Mouse (Mus musculus): Measurements from ENCODE around the gene Wars2. TPM values are rescaled to one million over a fixed set of nuclear protein-coding genes. Genes with fewer than 3 reads are reported as not detected.

Gene Wars2
- polyA plus RNA-seq, 1 experiment = 11.6 TPM

DNA sequence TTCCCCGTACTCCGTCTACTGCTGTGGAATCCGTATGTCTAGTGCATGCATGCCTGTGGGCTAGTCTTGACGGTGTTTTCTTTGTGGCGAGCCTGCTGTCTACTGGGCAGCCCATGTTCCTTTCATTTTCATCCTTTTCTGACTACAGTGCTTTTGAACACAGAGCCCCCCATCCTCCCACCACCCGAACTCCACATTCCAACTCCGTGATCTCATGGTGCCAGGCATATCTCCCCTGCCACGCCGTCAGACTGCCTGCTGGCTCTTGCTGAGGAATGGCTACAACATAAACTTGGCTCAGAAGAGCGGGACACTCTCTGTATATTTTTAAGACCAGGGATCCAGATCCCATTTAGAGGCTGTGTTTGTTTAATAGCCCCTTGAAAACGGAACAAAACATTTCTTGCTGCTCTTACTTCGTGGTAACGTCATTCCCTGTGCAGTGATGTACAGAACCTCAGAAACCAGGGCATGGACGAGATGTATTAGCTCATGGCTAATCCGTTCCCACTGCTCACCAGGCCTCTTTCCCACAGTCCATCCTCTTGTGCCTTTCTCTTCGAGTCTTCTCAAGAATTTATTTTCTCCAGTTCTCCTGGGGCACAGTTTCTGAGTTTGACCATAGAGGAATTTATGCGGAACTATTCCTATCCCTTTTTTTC is 42.6 kb downstream of the Wars2 start:
- H3K4me1 ChIP-seq (ENCODE audit: control insufficient read depth, insufficient read depth, low read length) = peaks cover 9% of the 10 kb centered on the region
- no peak overlapping the region for H3K4me3 ChIP-seq (ENCODE audit: insufficient read depth, low read length)
- peak overlapping the region; percentile 86 for H3K27ac ChIP-seq (ENCODE audit: insufficient read depth, low read length)
- no peak for TF ChIP-seq CTCF (IDR thresholded peaks at IDR 0.05; ENCODE audit: borderline replicate concordance, insufficient read depth, low read length)
- no peak for TF ChIP-seq POLR2A (IDR thresholded peaks at IDR 0.05; ENCODE audit: low read depth, low read length)

DNA sequence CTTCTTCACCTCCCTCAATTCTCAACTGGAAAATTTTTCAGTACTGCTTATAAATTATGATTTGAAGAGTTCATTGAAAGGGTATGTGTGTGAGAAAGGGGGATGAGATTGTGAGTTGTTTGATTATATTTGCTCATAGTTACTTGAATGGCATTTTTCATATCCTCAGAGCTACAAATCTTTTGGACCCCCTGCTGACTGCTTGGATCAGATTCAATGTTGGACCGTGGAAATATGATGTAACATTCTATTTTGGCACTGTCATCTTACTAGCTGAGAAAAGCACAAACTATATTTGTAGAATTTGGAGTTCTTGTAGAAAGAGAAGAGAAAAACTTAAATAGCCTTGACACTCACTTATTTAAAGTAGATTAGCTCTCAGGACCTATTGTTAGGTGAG is 43.5 kb downstream of the Wars2 start:
- peaks cover 9% of the 10 kb centered on the region for H3K4me1 ChIP-seq (ENCODE audit: control insufficient read depth, insufficient read depth, low read length)
- TF ChIP-seq CTCF (IDR thresholded peaks at IDR 0.05; ENCODE audit: borderline replicate concordance, insufficient read depth, low read length) (no peak), POLR2A (IDR thresholded peaks at IDR 0.05; ENCODE audit: low read depth, low read length) (no peak)
- 0 out of 2 replicates have a peak overlapping the region, but pooled peaks have one; percentile 86 for H3K27ac ChIP-seq (ENCODE audit: insufficient read depth, low read length)
- no peak overlapping the region for H3K4me3 ChIP-seq (ENCODE audit: insufficient read depth, low read length)

DNA sequence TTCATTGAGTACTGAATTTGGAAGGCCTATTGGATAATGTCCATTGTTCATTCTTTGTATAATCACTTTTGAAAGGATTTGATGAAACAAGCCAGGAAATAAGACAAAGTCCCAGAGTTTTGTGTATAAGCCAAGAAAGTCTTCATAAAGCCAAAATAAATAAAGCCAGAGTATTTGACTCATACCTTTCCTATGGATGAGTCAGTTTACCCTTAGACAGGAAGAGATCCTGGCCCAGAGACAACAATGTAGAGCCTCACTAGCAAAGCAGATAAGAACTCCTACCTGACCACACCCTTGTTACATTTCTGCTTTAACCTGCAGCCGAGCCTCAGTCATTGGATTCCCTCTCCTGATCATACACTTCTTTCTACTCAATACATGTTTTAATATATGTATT is 47.2 kb downstream of the Wars2 start:
- Histone ChIP-seq H3K27ac (ENCODE audit: insufficient read depth, low read length) (no peak overlapping the region; the same call in 1 of the 2 replicates), H3K4me1 (ENCODE audit: control insufficient read depth, insufficient read depth, low read length) (peaks cover 13% of the 10 kb centered on the region), H3K4me3 (ENCODE audit: insufficient read depth, low read length) (no peak overlapping the region)
- TF ChIP-seq POLR2A (IDR thresholded peaks at IDR 0.05; ENCODE audit: low read depth, low read length) (no peak), CTCF (IDR thresholded peaks at IDR 0.05; ENCODE audit: borderline replicate concordance, insufficient read depth, low read length) (no peak)

DNA sequence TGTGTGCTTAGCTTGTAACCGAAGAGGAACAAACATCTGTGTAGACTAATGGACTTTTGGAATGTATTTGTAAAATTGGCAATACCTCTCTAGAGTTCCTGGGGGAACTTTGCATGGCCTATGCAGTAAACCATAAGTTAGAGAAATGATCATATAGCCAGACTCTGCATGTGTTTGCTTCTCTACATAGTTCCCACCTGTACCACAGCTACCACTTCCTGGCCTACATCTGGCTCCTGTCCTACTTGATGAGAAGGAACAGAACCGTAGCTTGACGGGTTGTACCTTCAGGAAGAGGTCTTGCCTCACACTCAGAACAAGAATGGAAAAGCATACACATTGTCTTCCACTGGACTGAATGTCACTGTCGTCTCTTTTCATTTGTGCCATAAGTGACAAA is 52.7 kb downstream of the Wars2 start:
- H3K27ac ChIP-seq (ENCODE audit: insufficient read depth, low read length) = no peak overlapping the region

DNA sequence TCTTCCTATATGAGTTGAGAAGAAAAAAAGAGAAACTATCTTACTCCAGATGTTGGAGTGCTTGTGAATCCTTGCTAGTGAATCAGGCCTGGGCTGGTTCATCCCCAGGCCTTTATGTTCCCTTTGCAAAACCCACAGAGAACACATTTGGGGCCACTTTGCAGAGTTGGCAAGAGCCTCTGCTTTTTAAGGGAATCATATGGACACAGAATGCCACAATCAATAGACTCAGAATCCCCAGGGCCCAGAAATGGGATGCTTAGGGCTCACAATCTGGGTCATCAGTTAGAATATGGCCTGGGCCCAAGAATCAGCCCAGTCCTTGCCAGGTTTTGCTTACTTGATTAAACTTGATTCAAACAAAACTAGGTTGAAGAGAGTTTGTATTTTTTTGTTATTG is 62.5 kb downstream of the Wars2 start:
- H3K4me1 ChIP-seq (ENCODE audit: control insufficient read depth, insufficient read depth, low read length) = peaks cover 2% of the 10 kb centered on the region; the same call in 1 of the 2 replicates
- no peak overlapping the region for H3K4me3 ChIP-seq (ENCODE audit: insufficient read depth, low read length)
- no peak for TF ChIP-seq CTCF (IDR thresholded peaks at IDR 0.05; ENCODE audit: borderline replicate concordance, insufficient read depth, low read length)
- TF ChIP-seq POLR2A (IDR thresholded peaks at IDR 0.05; ENCODE audit: low read depth, low read length) = no peak
- H3K27ac ChIP-seq (ENCODE audit: insufficient read depth, low read length) = no peak overlapping the region

More for the DNA sequence above, 52.7 kb downstream of the Wars2 start:
- Histone ChIP-seq H3K4me3 (ENCODE audit: insufficient read depth, low read length) (no peak overlapping the region), H3K4me1 (ENCODE audit: control insufficient read depth, insufficient read depth, low read length) (peaks cover 3% of the 10 kb centered on the region; the same call in 1 of the 2 replicates)
- TF ChIP-seq POLR2A (IDR thresholded peaks at IDR 0.05; ENCODE audit: low read depth, low read length) (no peak), CTCF (IDR thresholded peaks at IDR 0.05; ENCODE audit: borderline replicate concordance, insufficient read depth, low read length) (no peak)

DNA sequence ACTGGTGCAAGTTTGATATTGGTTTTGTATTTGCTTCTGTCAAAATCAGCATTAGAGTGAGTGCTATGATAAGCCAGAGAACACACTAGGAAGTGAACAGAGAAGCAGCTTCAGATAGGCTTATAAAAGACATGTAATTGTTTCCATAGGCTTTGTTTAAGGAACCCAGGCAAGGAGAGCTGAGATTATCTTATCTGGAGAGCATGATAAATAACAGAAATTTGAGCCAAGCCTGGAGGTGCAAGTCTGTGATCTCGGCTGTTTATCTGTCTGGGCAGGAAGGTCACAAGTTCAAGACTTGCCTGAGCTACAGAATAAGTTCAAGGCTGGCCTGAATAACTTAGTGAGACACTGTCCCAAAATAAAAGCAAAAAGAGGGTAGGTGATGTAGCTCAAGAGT is 67.5 kb downstream of the Wars2 start:
- no peak for TF ChIP-seq POLR2A (IDR thresholded peaks at IDR 0.05; ENCODE audit: low read depth, low read length)
- Histone ChIP-seq H3K27ac (ENCODE audit: insufficient read depth, low read length) (no peak overlapping the region), H3K4me1 (ENCODE audit: control insufficient read depth, insufficient read depth, low read length) (peaks cover 4% of the 10 kb centered on the region; the same call in 1 of the 2 replicates), H3K4me3 (ENCODE audit: insufficient read depth, low read length) (no peak overlapping the region)

DNA sequence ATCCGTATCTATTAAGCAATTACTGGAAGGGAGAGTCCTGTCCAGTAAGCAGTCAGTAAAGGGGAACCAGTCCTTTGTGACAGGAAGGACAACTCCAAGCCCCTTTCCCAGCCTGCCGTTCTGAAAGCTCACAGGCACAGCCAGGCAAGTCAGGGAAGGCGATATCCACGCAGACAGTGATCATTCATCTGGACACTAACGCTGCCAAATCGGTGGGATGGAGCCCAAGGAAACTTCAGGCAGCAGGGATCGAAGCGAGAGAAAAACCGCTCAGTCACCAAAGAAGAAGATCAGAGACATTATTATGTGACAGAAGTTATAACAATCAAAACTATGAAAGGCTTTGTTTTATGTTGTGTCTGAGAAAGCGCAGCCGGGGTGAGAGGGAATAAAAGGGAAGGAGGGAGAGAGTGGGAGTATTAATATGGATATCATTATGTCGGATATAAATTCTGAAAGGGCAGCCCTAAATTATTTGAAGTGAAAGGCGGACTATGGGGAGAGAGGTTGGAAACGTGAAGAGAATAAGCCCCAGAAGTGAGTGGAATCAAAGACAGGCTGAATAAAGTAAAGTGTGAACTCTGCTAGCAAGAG is 70.3 kb downstream of the Wars2 start:
- TF ChIP-seq CTCF (IDR thresholded peaks at IDR 0.05; ENCODE audit: borderline replicate concordance, insufficient read depth, low read length) (no peak), POLR2A (IDR thresholded peaks at IDR 0.05; ENCODE audit: low read depth, low read length) (no peak)
- Histone ChIP-seq H3K27ac (ENCODE audit: insufficient read depth, low read length) (no peak overlapping the region), H3K4me1 (ENCODE audit: control insufficient read depth, insufficient read depth, low read length) (peaks cover 4% of the 10 kb centered on the region; the same call in 1 of the 2 replicates), H3K4me3 (ENCODE audit: insufficient read depth, low read length) (no peak overlapping the region)

DNA sequence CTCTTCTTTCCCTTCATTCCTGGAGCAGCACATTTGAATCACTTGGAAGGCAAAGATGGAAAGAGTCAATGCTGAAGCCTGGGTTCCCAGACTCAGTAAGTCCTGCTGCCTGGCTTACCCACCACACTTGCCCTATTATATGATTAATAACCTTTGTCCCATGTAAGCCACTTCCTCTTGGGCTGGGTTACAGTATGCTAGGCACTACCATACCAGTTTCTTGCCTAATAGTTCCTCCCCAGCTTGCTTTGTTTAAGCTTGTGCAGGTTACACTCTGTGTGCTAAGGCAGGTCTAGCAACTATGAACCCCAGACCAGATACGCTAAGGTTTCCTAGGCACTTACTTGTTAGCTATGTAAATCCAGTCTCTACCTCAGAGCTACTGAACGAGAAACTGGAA is 86.9 kb downstream of the Wars2 start:
- H3K4me3 ChIP-seq (ENCODE audit: insufficient read depth, low read length) = no peak overlapping the region
- H3K4me1 ChIP-seq (ENCODE audit: control insufficient read depth, insufficient read depth, low read length) = no peaks in the 10 kb centered on the region
- TF ChIP-seq CTCF (IDR thresholded peaks at IDR 0.05; ENCODE audit: borderline replicate concordance, insufficient read depth, low read length) = no peak
- TF ChIP-seq POLR2A (IDR thresholded peaks at IDR 0.05; ENCODE audit: low read depth, low read length) = no peak
- no peak overlapping the region for H3K27ac ChIP-seq (ENCODE audit: insufficient read depth, low read length)

DNA sequence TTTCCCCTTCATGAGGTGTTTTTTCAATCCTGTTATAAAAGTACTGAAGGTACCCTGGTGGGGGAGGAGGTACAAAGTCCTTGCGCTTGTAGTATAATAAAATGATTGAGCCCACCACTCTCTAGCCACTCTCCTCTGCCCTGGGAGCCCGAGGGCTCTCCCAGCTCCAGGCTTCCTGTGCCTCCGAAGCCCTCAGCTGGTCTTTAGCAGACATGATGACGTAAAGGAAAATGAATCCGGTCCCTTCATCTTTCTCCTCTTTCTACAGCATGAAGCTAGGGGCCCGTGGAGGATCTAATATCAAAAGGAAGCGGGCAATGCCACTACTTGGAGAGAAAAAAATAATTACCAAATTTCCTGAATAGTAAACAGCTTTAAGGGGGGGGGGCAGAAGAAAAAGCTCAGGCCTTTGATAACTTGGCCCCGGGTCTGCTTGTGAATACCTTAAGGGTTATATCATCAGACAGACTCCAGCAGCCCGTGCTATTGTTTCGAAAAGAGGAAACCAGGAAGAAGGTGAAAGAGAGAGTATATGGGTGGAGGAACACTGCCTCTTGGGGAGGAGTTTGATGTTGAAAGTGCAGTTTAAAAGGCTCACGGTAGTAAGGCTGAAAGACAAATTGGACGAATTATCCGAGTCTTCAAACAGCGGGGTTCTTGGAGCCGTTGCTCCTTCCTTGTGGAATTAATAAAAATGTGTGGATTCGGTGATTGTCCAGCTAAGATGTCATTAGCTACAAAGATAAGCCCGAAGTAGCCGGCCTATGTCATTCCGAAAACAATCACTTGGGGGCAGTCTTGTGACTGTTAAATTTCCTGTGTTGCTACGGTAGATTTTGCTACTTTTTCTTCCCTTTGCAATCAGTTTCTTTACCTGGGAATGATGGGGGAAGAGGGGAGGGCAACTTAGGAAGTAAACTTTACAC is 92.8 kb downstream of the Wars2 start:
- TF ChIP-seq POLR2A (IDR thresholded peaks at IDR 0.05; ENCODE audit: low read depth, low read length) (no peak), CTCF (IDR thresholded peaks at IDR 0.05; ENCODE audit: borderline replicate concordance, insufficient read depth, low read length) (no peak)
- H3K27ac ChIP-seq (ENCODE audit: insufficient read depth, low read length) = peak overlapping the region; percentile 84
- no peaks in the 10 kb centered on the region; the same call in 1 of the 2 replicates for H3K4me1 ChIP-seq (ENCODE audit: control insufficient read depth, insufficient read depth, low read length)
- H3K4me3 ChIP-seq (ENCODE audit: insufficient read depth, low read length) = peak overlapping the region; percentile 30
